Mouse (Mus musculus) inflammation-experienced regulatory T-cells, adult 6 months (primary cell): ENCODE results near the gene Olfr279. TPM values are rescaled to one million over a fixed set of nuclear protein-coding genes. Genes with fewer than 3 reads are reported as not detected.
"Not testable (repeated sequence)": the region's sequence is repeated elsewhere in the genome, so short reads cannot be mapped to it uniquely, and the experiment has no call there.

Experiments used
- ATAC-seq: one replicate; pipeline ENCODE4 v1.8.0; 2017
- polyA plus RNA-seq, 3 experiments: library from polyadenylated mRNA; unstranded; fragments of 100-300 nt; shearing (Covaris generic); gene quantifications; one replicate each; pipeline ENCODE4 v1.2.1; 2017

Gene Olfr279
- polyA plus RNA-seq, 3 experiments from 2014 or later: 0.06 to 0.07 TPM; not detected in 1

GRCm38 (mm10) chr15:98511386-98511928 is 19.3 kb downstream of the Olfr279 start:
- ATAC-seq: no peak

- ATAC-seq: no peak
Observed at GRCm38 (mm10) chr15:98512232-98512631, 20.0 kb downstream of the Olfr279 start.

- no peak for ATAC-seq
Observed at GRCm38 (mm10) chr15:98512799-98513321, 20.7 kb downstream of the Olfr279 start.

- ATAC-seq: peak; percentile 25
Observed at GRCm38 (mm10) chr15:98513676-98514075, 21.5 kb downstream of the Olfr279 start.

- peak; percentile 67 for ATAC-seq
Observed at GRCm38 (mm10) chr15:98514146-98514545, 21.9 kb downstream of the Olfr279 start.

GRCm38 (mm10) chr15:98514845-98515244 is 22.6 kb downstream of the Olfr279 start:
- ATAC-seq: not testable (repeated sequence)

GRCm38 (mm10) chr15:98517380-98518355 is 25.5 kb downstream of the Olfr279 start:
- ATAC-seq: peak; percentile 25

GRCm38 (mm10) chr15:98521245-98521644 is 29.0 kb downstream of the Olfr279 start:
- no peak for ATAC-seq

GRCm38 (mm10) chr15:98526057-98526456 is 33.9 kb downstream of the Olfr279 start:
- ATAC-seq: no peak

GRCm38 (mm10) chr15:98527056-98527771 is 35.0 kb downstream of the Olfr279 start:
- no peak for ATAC-seq

- ATAC-seq: no peak
Observed at GRCm38 (mm10) chr15:98528066-98528563, 35.9 kb downstream of the Olfr279 start.

GRCm38 (mm10) chr15:98532281-98532680 is 40.1 kb downstream of the Olfr279 start:
- ATAC-seq: no peak

GRCm38 (mm10) chr15:98533035-98533531 is 40.9 kb downstream of the Olfr279 start:
- ATAC-seq: no peak

GRCm38 (mm10) chr15:98533881-98534627 is 41.9 kb downstream of the Olfr279 start, which contains the start of gene Kansl2:
Gene Kansl2 (minus strand): TSS chr15:98534264.
- peak; percentile 99 for ATAC-seq

- no peak for ATAC-seq
Observed at GRCm38 (mm10) chr15:98535921-98536320, 43.7 kb downstream of the Olfr279 start.

GRCm38 (mm10) chr15:98536828-98537510 is 44.8 kb downstream of the Olfr279 start:
- no peak for ATAC-seq

GRCm38 (mm10) chr15:98537923-98538322 is 45.7 kb downstream of the Olfr279 start:
- ATAC-seq: no peak

GRCm38 (mm10) chr15:98541064-98541463 is 48.9 kb downstream of the Olfr279 start:
- ATAC-seq: no peak

- no peak for ATAC-seq
Observed at GRCm38 (mm10) chr15:98543341-98543740, 51.1 kb downstream of the Olfr279 start.

- no peak for ATAC-seq
Observed at GRCm38 (mm10) chr15:98545151-98545550, 52.9 kb downstream of the Olfr279 start.

- ATAC-seq: no peak
Observed at GRCm38 (mm10) chr15:98546843-98547242, 54.6 kb downstream of the Olfr279 start.
